Mouse (Mus musculus): Measurements from ENCODE around the gene Irgm2.

The Irgm2 gene

DNA sequence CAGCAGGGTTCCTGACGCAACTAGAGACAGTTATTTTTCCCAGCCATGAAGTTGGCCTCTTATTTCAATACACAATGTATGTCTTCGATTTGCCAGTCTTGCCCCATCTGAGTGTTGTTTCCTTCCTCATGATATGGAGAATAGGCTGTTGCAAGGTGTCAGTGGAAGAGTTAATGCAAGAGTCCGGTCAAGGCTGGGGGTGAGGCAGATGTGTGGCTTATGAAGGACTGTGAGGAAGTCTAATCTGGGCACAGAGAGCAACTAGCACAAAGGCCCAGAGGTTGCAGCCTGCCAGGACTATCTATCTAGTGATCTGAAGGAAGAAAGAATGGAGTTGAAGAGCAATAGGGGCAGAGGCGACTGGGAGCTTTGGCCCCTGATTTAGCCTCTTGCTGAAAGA is 60.7 kb downstream of the Irgm2 start:
- DNase-seq (ENCODE audit: low read depth, low spot score), result no peak

DNA sequence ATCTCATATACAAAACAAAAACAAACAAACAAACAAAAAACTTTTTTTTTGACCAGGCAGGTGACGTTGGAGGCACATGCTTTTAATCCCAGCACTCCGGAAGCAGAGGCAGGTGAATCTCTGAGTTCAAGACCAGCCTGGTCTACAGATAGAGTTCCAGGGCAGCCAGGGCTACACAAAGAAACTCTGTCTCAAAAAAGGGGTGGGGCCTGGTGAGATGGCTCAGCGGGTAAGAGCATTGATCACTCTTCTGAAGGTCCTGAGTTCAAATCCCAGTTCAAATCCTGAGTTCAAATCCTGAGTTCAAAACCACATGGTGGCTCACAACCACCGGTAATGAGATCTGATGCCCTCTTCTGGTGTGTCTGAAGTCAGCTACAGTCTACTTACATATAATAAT is 62.4 kb downstream of the Irgm2 start:
- no peak for DNase-seq (ENCODE audit: low read depth, low spot score)

DNA sequence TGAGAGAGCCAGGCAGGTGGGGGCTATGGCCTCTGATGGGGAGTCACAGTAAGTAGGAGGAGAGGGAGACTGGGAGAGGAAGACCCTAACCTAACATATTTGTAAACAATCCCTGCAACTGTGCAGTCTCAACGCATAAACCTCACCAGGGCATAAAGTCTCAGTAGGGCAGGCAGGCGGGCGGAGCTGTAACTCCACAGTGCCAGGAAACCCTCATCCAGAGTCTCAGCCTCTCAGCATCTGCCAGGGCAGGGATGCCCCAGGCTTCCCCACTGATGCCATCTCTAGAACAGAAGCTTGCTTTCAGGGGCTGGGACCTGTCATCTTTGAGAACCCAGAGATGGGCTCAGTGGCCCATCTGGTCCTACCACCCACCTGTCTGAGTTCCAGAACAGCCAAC is 62.9 kb downstream of the Irgm2 start:
- DNase-seq (ENCODE audit: low read depth, low spot score), result no peak

DNA sequence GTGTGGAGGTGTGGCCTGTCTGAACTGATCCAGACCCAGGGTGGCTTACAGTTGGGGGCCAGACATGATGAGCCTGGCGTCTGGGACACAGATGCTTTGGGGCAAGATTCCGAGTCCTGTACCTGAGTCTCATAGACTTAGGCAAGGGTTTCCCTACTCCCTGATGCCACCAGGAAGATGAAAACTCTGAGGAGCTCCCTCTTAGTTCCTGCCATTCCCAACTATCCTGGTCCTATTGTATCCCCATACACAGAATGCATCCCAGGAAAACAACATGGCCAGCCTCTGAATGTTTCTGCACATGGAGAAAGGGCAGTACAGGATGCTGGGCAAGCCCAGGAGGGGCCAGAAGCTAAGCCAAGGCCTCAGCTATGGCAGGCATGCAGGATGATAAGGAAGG is 64.1 kb downstream of the Irgm2 start:
- DNase-seq (ENCODE audit: low read depth, low spot score), result no peak

DNA sequence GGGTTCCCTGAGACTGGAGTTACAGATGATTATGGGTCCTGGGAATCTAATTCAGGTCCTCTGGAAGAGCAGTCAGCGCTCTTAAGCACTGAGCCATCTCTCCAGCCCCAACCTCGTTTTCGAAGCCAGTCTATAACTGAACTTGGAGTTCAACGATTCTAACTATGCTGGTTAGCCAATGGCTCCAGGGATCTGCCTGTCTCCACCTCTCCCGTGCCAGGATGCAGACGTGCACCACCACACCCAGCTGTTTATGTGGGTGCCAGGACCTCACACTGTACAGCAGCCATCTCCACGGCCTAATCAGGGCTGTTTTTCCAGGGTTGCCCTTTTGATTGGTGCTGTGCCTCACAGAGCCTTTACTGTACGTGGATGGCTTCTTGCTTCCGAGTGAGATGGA is 65.1 kb downstream of the Irgm2 start:
- no peak for DNase-seq (ENCODE audit: low read depth, low spot score)

DNA sequence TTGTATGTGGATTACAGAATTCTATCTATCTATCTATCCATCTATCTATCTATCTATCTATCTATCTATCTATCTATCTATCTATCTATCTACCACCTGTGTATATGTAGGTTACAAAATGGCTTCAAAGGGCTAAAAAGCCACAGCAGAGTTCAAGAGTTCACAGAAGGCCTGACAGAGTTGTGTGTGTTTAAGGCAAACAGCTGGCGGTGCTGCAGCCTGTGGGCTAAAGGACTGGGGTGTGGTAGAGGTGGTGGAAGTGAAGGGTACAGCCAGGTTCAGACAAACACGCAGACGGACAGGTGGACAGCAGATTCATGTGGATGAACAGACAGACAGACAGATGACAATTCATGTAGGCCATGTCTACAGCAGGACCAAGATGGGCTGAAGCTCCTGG is 68.9 kb downstream of the Irgm2 start:
- DNase-seq (ENCODE audit: low read depth, low spot score), result no peak
